Mouse (Mus musculus): Measurements from ENCODE around the gene Adamts18.

Gene Adamts18

DNA sequence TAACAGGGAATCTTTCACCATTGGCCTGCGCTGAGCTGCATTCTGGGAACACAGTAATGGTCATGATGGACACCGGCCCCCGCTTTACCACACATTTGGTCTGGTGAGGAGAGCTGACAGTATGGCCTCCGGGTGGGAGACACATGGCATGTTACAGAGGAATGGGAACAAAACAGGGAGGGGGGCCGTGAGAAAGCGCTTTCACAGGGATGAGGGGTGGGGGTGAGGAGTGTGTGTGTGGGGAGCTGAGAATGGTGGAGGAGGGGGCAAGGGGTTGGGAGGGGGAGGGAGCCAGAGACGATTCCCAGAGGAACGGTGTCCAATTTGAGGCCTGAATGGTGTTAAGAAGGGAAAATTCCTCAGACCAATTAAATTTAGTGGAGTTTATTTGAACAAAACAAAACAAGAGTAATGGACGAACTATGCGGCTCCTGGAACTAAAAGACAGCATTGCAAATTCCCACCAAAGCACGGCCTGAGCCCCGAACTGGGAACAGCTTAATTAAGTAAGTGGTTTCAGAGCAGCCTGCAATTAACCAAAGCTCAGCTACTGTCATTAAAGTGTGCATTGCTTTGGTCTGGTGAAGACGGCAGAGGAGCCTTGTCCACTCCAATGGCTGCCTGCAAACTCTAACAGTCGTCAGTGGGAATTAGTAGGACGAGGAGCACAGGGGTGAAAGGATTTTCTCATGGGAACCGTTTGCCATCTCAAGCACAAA lies 181.7 kb downstream of the Adamts18 start:
- no peak for DNase-seq (ENCODE audit: low read depth in 1 of 2, low spot score in 2 of 2)

DNA sequence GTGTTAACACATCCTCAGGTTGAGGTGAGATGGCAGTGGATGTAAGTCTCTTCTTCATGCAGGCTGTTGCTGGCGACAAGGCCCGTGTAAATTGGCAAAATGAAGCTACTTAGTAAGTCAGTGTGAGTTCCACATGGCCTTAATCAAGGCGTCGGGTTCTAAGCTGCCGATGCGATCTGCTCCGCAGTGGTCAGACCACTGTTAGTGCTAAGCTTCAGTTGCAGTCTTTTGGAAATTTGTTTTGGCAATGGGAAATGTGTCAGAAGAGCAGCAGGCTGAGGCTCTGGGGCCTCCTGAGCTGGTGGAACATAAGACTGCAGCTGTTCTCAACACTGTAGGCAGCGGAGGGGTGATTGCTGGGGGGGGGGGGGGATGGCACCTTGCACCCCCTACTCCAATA lies 182.6 kb downstream of the Adamts18 start:
- DNase-seq (ENCODE audit: low read depth in 1 of 2, low spot score in 2 of 2), result no peak

DNA sequence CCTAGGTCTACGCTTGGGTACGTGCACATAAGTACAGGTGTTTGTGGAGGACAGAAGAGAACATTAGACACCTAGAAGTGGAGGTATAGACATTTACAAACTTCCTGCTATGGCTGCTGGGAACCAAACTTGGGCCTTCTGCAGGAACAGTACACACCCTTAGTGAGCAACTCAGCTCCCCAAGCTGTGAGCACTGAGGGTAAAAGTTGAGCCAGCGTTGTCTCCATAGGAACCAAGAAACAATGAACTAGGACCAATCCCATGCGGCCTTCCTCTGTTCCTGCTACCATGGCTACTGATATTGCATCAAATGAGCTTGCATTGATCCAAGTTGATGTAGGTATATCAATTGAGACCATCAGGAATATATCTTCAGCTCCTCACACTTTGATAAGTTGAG lies 183.5 kb downstream of the Adamts18 start:
- DNase-seq (ENCODE audit: low read depth in 1 of 2, low spot score in 2 of 2), result no peak

DNA sequence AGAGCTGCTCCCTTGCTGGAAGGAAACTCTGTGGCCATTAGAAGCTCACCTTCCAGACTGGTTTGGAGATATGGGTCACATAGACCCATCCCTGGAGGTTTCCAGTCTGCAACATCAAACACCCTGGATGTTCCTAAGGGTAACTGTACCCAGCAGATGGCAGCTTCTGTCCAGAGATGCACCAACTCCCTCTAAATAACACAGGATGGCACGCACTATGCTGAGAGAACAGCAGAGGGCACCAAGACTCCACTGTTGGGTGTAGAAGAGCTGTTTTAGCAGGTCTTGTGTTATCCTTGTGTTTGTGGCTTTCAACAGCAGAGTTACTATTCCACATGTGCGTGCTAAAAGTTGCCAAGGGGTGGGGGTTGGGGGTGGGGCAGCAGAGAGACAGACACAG lies 184.0 kb downstream of the Adamts18 start:
- DNase-seq (ENCODE audit: low read depth in 1 of 2, low spot score in 2 of 2), result peak in 1 of 2 experiments; percentile 41

DNA sequence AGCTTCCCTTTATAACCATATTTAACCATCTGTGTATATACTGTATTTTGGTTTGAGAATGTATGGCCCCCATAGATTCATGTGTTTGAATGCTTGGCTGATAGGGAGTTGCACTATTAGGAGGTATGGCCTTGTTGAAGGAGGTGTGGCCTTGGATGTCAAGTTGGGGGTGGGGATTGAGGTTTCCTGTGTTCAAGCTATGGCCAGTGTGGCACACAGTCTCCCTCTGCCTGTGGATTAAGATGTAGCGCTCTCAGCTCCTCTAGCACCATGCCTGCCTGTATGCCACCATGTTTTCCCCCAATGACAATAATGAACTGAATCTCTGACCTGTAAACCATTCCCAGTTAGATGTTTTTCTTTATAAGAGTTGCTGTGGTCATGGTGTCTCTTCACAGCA lies 188.4 kb downstream of the Adamts18 start:
- DNase-seq (ENCODE audit: low read depth in 1 of 2, low spot score in 2 of 2), result no peak

DNA sequence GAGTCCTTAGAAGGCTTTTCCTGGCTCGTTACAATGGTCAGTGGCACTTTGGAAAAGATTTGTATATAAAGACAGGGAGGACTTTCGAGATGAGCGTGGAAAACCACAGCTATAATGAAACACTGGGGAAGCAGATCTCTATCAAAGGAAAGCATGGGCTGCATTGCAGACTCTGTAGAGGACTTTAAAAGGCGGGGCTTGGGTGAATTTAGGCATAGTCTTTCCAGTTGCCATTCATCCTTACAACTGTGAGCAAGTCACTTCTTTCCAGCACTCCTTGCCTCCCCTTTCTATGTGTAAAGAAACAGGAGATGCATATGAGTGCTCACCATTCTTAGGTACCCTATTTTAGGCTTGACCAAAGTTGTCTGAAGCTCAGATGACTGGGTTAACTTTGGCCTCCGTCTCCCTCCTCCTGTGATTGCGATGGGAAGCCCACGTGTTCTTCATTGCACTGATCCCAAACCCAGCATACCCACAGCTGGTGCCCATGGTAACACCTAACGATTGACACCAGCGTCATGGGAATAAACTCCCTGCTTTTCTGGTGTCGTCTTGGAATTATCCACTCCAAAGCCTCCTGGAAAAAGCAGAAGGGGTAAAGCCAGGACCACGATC lies 191.7 kb downstream of the Adamts18 start:
- no peak for DNase-seq (ENCODE audit: low read depth in 1 of 2, low spot score in 2 of 2)

DNA sequence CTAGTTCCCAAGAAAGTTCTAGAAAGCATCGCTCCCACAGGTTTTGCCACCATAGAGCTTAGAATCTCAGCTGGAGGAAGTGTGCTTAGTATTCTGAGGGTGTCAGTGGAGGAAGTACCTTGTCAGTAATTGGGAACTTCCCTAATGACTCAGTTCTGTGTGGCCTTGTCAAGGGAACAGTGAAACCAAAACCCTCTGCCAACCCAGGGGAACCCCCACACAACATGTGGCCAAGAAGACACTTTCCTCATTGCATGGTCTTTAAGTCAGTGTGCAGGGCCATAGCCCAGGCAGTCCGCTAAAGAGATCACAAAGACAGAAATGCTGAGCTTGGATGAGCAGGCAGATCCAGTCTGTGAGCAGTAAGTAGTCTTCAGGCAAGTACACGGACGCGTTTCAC lies 192.4 kb downstream of the Adamts18 start:
- peak; percentile 48 to 67 for DNase-seq (ENCODE audit: low read depth in 1 of 2, low spot score in 2 of 2)

DNA sequence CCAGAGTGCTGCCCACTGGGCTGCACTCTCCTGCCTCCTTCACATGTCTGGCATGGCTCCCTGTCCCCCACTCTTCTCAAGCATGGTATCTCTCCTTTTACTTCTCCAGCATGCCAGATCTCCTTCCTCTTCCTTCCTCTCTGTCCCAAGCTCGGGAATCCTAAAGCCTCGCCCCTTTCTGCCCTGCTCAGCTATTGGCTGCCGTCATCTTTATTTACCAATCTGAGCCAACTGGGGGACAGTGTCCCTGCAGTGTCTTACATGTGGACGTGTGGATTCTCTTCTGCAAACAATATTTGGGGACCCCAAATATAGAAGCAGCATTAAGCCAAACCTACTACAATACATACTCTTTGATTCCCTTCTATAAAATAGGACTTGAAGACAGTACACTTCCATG lies 195.4 kb downstream of the Adamts18 start:
- DNase-seq (ENCODE audit: low read depth in 1 of 2, low spot score in 2 of 2), result no peak

DNA sequence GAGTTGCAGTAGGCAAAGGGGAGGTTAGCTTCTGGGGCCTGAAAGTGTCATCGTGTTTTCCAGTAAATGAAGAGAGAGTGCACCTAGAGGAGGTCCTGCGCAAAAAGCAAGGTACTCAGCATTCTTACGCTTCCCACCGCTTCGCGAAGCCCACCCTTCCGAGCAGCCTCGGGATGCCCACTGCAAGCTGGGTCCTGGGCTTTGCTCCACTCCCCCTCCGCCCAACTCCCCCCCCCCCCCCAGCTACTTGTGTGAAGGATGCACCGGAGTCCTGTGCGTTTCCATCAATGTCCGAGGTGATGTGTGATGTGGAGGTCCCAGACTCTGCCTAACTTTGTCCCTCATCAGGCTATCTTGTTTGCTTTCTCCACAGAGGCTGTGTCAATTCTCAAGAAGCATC lies 196.1 kb downstream of the Adamts18 start:
- DNase-seq (ENCODE audit: low read depth in 1 of 2, low spot score in 2 of 2), result no peak

Measured in monocyte, adult 2 months (primary cell).